Mouse (Mus musculus): ENCODE measurements around the gene Ehd4.

- TF ChIP-seq MYOG (IDR thresholded peaks at IDR 0.05; ENCODE audit: control insufficient read depth in 1 of 3, insufficient read depth in 1 of 3, insufficient read length in 2 of 3, low read depth in 2 of 3) (no peak), POLR2A (IDR thresholded peaks at IDR 0.05; ENCODE audit: insufficient read length, low read depth) (no peak), MAX (IDR thresholded peaks at IDR 0.05; ENCODE audit: low read depth) (no peak), E2F4 (IDR thresholded peaks at IDR 0.05; ENCODE audit: insufficient read depth) (no peak), TCF12 (IDR thresholded peaks at IDR 0.05; ENCODE audit: insufficient read depth, poor library complexity, severe bottlenecking) (no peak), USF1 (IDR thresholded peaks at IDR 0.05; ENCODE audit: low read depth) (no peak), REST (IDR thresholded peaks at IDR 0.05; ENCODE audit: insufficient read depth, insufficient read length) (no peak), CEBPB (IDR thresholded peaks at IDR 0.05; ENCODE audit: insufficient read depth, poor library complexity, severe bottlenecking) (no peak)
Measured at GRCm38 (mm10) chr2:120101961-120102360, 52.4 kb downstream of the Ehd4 start.

All from myocyte (in vitro differentiated cells).